Mouse (Mus musculus) midbrain, embryonic 14.5 days (tissue): ENCODE data around the gene Gm20388. TPM values are rescaled to one million over a fixed set of nuclear protein-coding genes. Genes with fewer than 3 reads are reported as not detected.

Experiments
- ATAC-seq: fragments of 200-750 bp; cut with Nextera tagmentation; 2 replicates; pipeline ENCODE4 v1.8.0; 2017; ENCODE audit warnings: moderate number of reproducible peaks, moderate library complexity; ENCODE audit not compliant: low FRiP score, low TSS enrichment
- DNase-seq: peaks from one replicate; pipeline ENCODE4 v3.0.0-alpha.2; 2015
- H3K27ac ChIP-seq: fragments of 300-500 bp; sonication (generic); replicated peaks from 2 replicates; pipeline ENCODE4 v1.5.1; 2014; ENCODE audit warnings: mild to moderate bottlenecking, low read depth, low read length, moderate library complexity
- H3K27me3 ChIP-seq: fragments of 300-500 bp; sonication (generic); 2 replicates; pipeline ENCODE4 v1.6.1; 2014; ENCODE audit warnings: low read length, control low read depth, mixed read lengths; ENCODE audit not compliant: control insufficient read depth, insufficient read depth
- H3K36me3 ChIP-seq: fragments of 300-500 bp; sonication (generic); 2 replicates; pipeline ENCODE4 v1.6.1; 2014; ENCODE audit warnings: low read length, control low read depth; ENCODE audit not compliant: control insufficient read depth, insufficient read depth
- H3K4me1 ChIP-seq: fragments of 300-500 bp; sonication (generic); 2 replicates; pipeline ENCODE4 v1.6.1; 2014; ENCODE audit warnings: mild to moderate bottlenecking, antibody characterized with exemption, low read length, control low read depth; ENCODE audit not compliant: control insufficient read depth, insufficient read depth
- H3K4me2 ChIP-seq: fragments of 300-500 bp; sonication (generic); 2 replicates; pipeline ENCODE4 v1.6.1; 2014; ENCODE audit warnings: mild to moderate bottlenecking, low read length, moderate library complexity
- H3K4me3 ChIP-seq: fragments of 300-500 bp; sonication (generic); replicated peaks from 2 replicates; pipeline ENCODE4 v1.5.1; 2014; ENCODE audit warnings: low read depth, low read length
- H3K9ac ChIP-seq: fragments of 300-500 bp; sonication (generic); replicated peaks from 2 replicates; pipeline ENCODE4 v1.6.1; 2014; ENCODE audit warnings: mild to moderate bottlenecking, low read length, moderate library complexity
- H3K9me3 ChIP-seq: fragments of 300-500 bp; sonication (generic); 2 replicates; pipeline ENCODE4 v1.6.1; 2016; ENCODE audit warnings: low read length, control low read depth, mixed read lengths; ENCODE audit not compliant: control insufficient read depth
- WGBS: fragments of 180-500 bp; shearing (Covaris S2); extraction: QIAGEN DNeasy Blood & Tissue Kit; methylation state at CpG from one replicate; pipeline ENCODE4 v1.1.7; 2014; 5-methylcytosine and 5-hydroxymethylcytosine counted together
- polyA plus RNA-seq: library from polyadenylated mRNA; unstranded; fragments of >200 nt; fragmentation: Nextera tagmentation; extraction: Ambion mirVana; gene quantifications from 2 replicates; pipeline ENCODE4 v1.2.1, GENCODE M21; 2014

The Gm20388 gene
- polyA plus RNA-seq, 1 experiment from 2014 or later = 4.1 TPM

- WGBS = 31% methylated on average over 5 of the region's 5 CpGs
- Histone ChIP-seq H3K36me3 (no peaks in the 10 kb centered on the region), H3K4me2 (peak overlapping the region; percentile 99), H3K4me3 (peak overlapping the region; percentile 63), H3K9ac (peak overlapping the region; percentile 69; the same call in 1 of the 2 replicates), H3K4me1 (peaks cover 19% of the 10 kb centered on the region), H3K27ac (no peak overlapping the region), H3K27me3 (0 out of 2 replicates have a peak, but pooled peaks cover 4% of the 10 kb centered on the region), H3K9me3 (no peaks in the 10 kb centered on the region)
- ATAC-seq (no peak), DNase-seq (no peak)
Measured at GRCm38 (mm10) chr8:121905864-121906263, 1995.2 kb downstream of the Gm20388 start.

GRCm38 (mm10) chr8:121906542-121907512, 1996.2 kb downstream of the Gm20388 start:
- Histone ChIP-seq H3K9ac (peak overlapping the region; percentile 69), H3K4me1 (peaks cover 19% of the 10 kb centered on the region), H3K4me2 (peak overlapping the region; percentile 99), H3K9me3 (no peaks in the 10 kb centered on the region), H3K27me3 (0 out of 2 replicates have a peak, but pooled peaks cover 4% of the 10 kb centered on the region), H3K27ac (peak overlapping the region; percentile 56), H3K36me3 (no peaks in the 10 kb centered on the region), H3K4me3 (peak overlapping the region; percentile 63)
- ATAC-seq (peak; percentile 60), DNase-seq (peak; percentile 62)
- under 1% methylated on average over 70 of the region's 72 CpGs for WGBS

DNA sequence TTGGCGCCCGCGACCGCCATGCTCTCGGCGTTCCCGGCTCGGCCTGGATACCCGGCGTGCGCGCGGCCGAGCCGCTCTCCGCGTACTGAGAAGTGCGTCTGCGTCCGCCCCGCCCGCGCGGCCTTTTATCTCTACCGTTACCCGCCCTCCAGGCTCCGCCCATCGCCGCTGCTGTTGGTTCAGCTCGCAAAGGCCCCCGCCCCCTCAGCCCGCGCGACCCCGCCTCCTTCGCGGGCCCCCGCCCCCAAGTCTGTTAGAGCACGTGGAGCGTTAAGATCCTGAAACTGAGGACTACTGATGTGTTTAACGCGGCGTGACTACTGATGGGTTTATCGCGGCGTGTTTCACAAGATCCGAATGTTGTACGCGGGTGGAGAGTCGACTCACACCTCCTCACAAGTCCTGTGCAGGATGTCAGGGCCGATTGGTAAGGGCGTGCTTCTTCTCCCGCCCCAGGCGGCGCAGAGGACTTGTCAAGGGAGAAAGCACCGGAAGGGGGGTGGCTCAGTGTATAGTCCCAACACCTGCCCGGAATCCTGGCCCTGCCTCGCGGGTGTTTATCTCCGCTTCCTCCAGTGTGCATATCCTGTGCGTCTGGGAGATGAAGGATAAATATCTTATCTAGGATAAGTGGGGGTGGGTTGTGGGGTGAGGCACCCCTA, 1997.1 kb downstream of the Gm20388 start, which contains the start of gene Slc7a5:
Gene Slc7a5, minus strand, starts transcription at position 108 of the 662 bp plus-strand sequence.
- peak within 1 kb of the TSS; percentile 99 for H3K4me2 ChIP-seq
- H3K9ac ChIP-seq = peak within 1 kb of the TSS; percentile 69
- H3K36me3 ChIP-seq = no peaks in the 10 kb centered on the region
- peak within 1 kb of the TSS; percentile 56 for H3K27ac ChIP-seq
- ATAC-seq (peak; percentile 92), DNase-seq (peak; percentile 99)
- under 1% methylated on average over 61 of the region's 61 CpGs for WGBS
- H3K27me3 ChIP-seq = 0 out of 2 replicates have a peak, but pooled peaks cover 4% of the 10 kb centered on the region
- H3K4me1 ChIP-seq = peaks cover 19% of the 10 kb centered on the region
- H3K4me3 ChIP-seq = peak within 1 kb of the TSS; percentile 63
- H3K9me3 ChIP-seq = no peaks in the 10 kb centered on the region

DNA sequence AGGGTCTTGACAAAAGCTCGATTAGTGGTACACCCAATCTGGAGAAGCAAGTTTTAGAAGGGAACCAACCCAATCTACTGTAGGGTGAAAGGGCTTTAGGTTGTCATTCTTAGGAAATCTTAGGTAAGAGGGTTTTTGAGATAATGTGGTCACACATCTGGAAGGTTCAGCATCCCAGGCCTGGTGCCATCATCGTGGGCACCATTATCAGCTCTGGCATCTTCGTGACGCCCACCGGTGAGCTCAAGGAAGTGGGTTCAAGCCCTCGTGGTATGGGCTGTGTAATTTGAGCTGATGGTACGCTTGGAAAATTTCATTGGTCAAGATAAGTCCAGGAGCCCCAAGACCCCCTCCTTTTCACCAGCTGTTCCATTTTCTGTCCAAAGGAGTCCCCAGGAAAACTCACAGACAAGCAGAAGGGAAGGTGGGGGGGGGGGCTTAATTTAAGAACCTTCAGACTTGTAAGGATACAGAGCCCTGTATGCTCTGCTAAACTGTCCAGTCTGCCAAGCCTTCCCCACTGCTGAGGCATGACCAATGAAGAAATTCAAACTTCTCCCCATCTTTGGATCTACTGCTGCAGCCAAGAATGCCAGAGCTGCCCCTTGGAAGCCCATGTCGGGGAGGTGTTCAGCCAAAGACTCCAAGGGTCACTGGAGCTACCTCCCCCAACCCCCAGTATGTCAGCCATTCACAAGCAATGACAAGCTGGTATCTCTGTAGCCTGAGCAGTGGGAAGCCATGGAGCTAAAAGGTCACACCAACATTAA, 1997.9 kb downstream of the Gm20388 start:
- Histone ChIP-seq H3K27ac (no peak overlapping the region), H3K4me2 (peak overlapping the region; percentile 99; the same call in 1 of the 2 replicates), H3K9ac (no peak overlapping the region), H3K9me3 (no peaks in the 10 kb centered on the region), H3K36me3 (no peaks in the 10 kb centered on the region), H3K4me1 (peaks cover 19% of the 10 kb centered on the region), H3K4me3 (no peak overlapping the region; the same call in 1 of the 2 replicates), H3K27me3 (0 out of 2 replicates have a peak, but pooled peaks cover 4% of the 10 kb centered on the region)
- no peak for ATAC-seq
- DNase-seq = no peak
- WGBS = 64% methylated on average over 8 of the region's 8 CpGs

DNA sequence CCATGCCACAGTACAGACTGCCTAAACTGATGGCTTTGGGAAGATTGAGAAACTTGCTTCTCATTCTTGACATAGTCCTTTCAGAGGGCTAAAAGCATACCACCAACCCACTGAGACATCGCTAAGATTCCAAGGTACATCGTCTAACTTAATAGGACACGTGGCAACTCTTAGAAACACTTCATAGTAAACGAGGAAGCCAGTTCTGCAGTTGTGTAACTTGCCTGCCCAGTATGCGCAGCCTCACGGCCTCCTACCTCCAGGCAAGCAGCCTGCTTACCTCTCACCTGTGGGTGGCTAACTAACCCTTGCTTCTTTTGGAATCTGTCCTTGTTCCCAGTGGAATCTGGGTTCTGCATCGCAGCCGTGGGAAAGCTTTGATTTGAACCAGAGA, 1998.5 kb downstream of the Gm20388 start:
- H3K9me3 ChIP-seq = no peaks in the 10 kb centered on the region
- H3K4me3 ChIP-seq = no peak overlapping the region
- WGBS = 75% methylated on average over 8 of the region's 8 CpGs
- 0 out of 2 replicates have a peak, but pooled peaks cover 4% of the 10 kb centered on the region for H3K27me3 ChIP-seq
- no peak for DNase-seq
- H3K36me3 ChIP-seq = no peaks in the 10 kb centered on the region
- H3K4me1 ChIP-seq = peaks cover 19% of the 10 kb centered on the region
- ATAC-seq = no peak
- H3K9ac ChIP-seq = no peak overlapping the region
- H3K4me2 ChIP-seq = 0 out of 2 replicates have a peak overlapping the region, but pooled peaks have one; percentile 17
- no peak overlapping the region for H3K27ac ChIP-seq

DNA sequence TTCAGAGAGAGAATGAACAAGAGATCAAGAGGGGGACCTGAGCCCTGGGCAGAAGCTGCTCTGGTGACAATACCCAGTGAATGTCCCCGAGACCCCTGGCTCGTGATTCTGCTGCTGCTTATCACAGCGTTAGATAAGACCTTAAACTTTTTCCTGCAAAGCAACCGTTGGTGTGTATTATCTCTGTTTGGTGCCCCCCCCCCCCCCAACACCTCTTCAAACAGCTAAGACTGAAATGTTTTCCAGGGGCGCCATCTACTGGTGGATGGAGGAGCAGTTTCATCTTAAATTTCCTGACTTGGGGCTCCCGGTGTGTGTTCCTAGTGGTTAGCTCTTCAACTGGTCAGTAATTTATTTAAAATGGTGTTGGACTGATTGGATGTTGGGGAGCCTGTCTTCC, 1999.0 kb downstream of the Gm20388 start:
- ATAC-seq (no peak), DNase-seq (peak; percentile 86)
- Histone ChIP-seq H3K9ac (no peak overlapping the region), H3K27me3 (0 out of 2 replicates have a peak, but pooled peaks cover 4% of the 10 kb centered on the region), H3K27ac (no peak overlapping the region), H3K36me3 (no peaks in the 10 kb centered on the region), H3K4me1 (peaks cover 19% of the 10 kb centered on the region), H3K4me3 (no peak overlapping the region), H3K9me3 (no peaks in the 10 kb centered on the region), H3K4me2 (0 out of 2 replicates have a peak overlapping the region, but pooled peaks have one; percentile 17)
- WGBS = 6% methylated on average over 6 of the region's 6 CpGs

GRCm38 (mm10) chr8:121911400-121911799, 2000.8 kb downstream of the Gm20388 start:
- WGBS = 92% methylated on average over 6 of the region's 6 CpGs
- no peak overlapping the region for H3K27ac ChIP-seq
- no peak overlapping the region for H3K9ac ChIP-seq

GRCm38 (mm10) chr8:121911987-121912386, 2001.3 kb downstream of the Gm20388 start:
- Histone ChIP-seq H3K36me3 (no peaks in the 10 kb centered on the region), H3K27ac (no peak overlapping the region), H3K4me1 (peaks cover 3% of the 10 kb centered on the region; the same call in 1 of the 2 replicates), H3K9me3 (no peaks in the 10 kb centered on the region), H3K9ac (no peak overlapping the region), H3K4me2 (no peak overlapping the region), H3K4me3 (no peak overlapping the region), H3K27me3 (no peaks in the 10 kb centered on the region)
- 68% methylated on average over 7 of the region's 7 CpGs for WGBS
- ATAC-seq (no peak), DNase-seq (no peak)

More at GRCm38 (mm10) chr8:121911400-121911799, 2000.8 kb downstream of the Gm20388 start:
- no peaks in the 10 kb centered on the region for H3K9me3 ChIP-seq
- H3K36me3 ChIP-seq = no peaks in the 10 kb centered on the region
- peaks cover 8% of the 10 kb centered on the region for H3K4me1 ChIP-seq
- no peak for ATAC-seq
- H3K4me3 ChIP-seq = no peak overlapping the region
- no peaks in the 10 kb centered on the region for H3K27me3 ChIP-seq
- no peak overlapping the region for H3K4me2 ChIP-seq
- DNase-seq = no peak
